ENCODE assay signal across 22 mouse cellular contexts in genomic region chr11:54748891-54749290, GRCm38 (mm10). TPM values are rescaled to one million over a fixed set of nuclear protein-coding genes. Genes with fewer than 3 reads are reported as not detected.
A peak's percentile ranks its signal among the peaks of the same experiment; 100 is the strongest.
DNase-seq lines count a peak whose midpoint lies in the region; ATAC-seq and TF ChIP-seq lines count a peak whose summit lies in the region.
"Had no signal": no experiment of that assay in that cellular context is flagged by ENCODE, and none has a peak within 500 bp of the region (broad histone marks: within the 10 kb centered on the region; RNA-seq: fewer than 3 reads in every experiment).

No protein-coding gene starts in this region.

- ATAC-seq in inflammation-experienced regulatory T-cells, adult 6 months, result peak; percentile 17
- ATAC-seq in midbrain, embryonic 13.5 days, result no peak
- ATAC-seq: forebrain, embryonic 15.5 days; hindbrain, embryonic 16.5 days had no signal

- no peaks in the 10 kb centered on the region for H3K27me3 ChIP-seq in C2C12 (ENCODE audit: control insufficient read depth, insufficient read depth, insufficient read length)
- no peaks in the 10 kb centered on the region for H3K27me3 ChIP-seq in midbrain, embryonic 13.5 days
- H3K27me3 ChIP-seq: embryonic facial prominence, embryonic 15.5 days; forebrain, embryonic 15.5 days; heart, embryonic 13.5 days had no signal

- intact Hi-C loops in left cerebral cortex, adult 2 months (cut with DNase I), result no loop called here
- intact Hi-C loops in left cerebral cortex, postnatal 36 days (cut with DNase I), result no loop called here

- peaks cover 12% of the 10 kb centered on the region for H3K4me1 ChIP-seq in midbrain, embryonic 13.5 days (replicated peaks)
- H3K4me1 ChIP-seq: embryonic facial prominence, embryonic 15.5 days had no signal

- H3ac ChIP-seq in C2C12 (ENCODE audit: control insufficient read depth, insufficient read length, low read depth), result no peak overlapping the region

- H3K9ac ChIP-seq in midbrain, embryonic 13.5 days (replicated peaks), result no peak overlapping the region
- H3K9ac ChIP-seq: embryonic facial prominence, embryonic 15.5 days; forebrain, embryonic 15.5 days; heart, embryonic 13.5 days had no signal

- no peak overlapping the region for H3K4me3 ChIP-seq in left cerebral cortex, adult 2 months
- no peak overlapping the region for H3K4me3 ChIP-seq in C2C12 (ENCODE audit: insufficient read depth, poor library complexity, severe bottlenecking)
- H3K4me3 ChIP-seq in midbrain, embryonic 13.5 days (replicated peaks), result no peak overlapping the region
- H3K4me3 ChIP-seq: embryonic facial prominence, embryonic 15.5 days; forebrain, embryonic 15.5 days; gastrocnemius, adult 2 months; heart, embryonic 13.5 days had no signal

- TF ChIP-seq CTCF in left cerebral cortex, adult 2 months (IDR thresholded peaks at IDR 0.05), result no peak
- TF ChIP-seq CTCF in C2C12 (IDR thresholded peaks at IDR 0.05; ENCODE audit: control insufficient read depth, insufficient read depth, insufficient read length), result no peak

- no peak overlapping the region for H3K4me2 ChIP-seq in midbrain, embryonic 13.5 days (replicated peaks)
- H3K4me2 ChIP-seq: embryonic facial prominence, embryonic 15.5 days; forebrain, embryonic 15.5 days; heart, embryonic 13.5 days had no signal

- peaks cover 8% of the 10 kb centered on the region for H3K79me2 ChIP-seq in C2C12 (ENCODE audit: control insufficient read depth, insufficient read depth)

- no peaks in the 10 kb centered on the region for H3K79me3 ChIP-seq in C2C12 (ENCODE audit: low read depth)

- no peaks in the 10 kb centered on the region for H3K9me3 ChIP-seq in midbrain, embryonic 13.5 days
- H3K9me3 ChIP-seq: embryonic facial prominence, embryonic 15.5 days; forebrain, embryonic 15.5 days; G1E; heart, embryonic 13.5 days had no signal

- peak overlapping the region; percentile 8; the same call in 1 of the 2 replicates for H3K27ac ChIP-seq in left cerebral cortex, adult 2 months
- H3K27ac ChIP-seq in midbrain, embryonic 13.5 days, result no peak overlapping the region
- H3K27ac ChIP-seq: embryonic facial prominence, embryonic 15.5 days; forebrain, embryonic 15.5 days; gastrocnemius, adult 2 months; heart, embryonic 13.5 days had no signal

- peaks cover 26% of the 10 kb centered on the region for H3K36me3 ChIP-seq in C2C12 (ENCODE audit: control insufficient read depth, insufficient read depth)
- peaks cover 20% of the 10 kb centered on the region for H3K36me3 ChIP-seq in midbrain, embryonic 13.5 days

- no peak for DNase-seq in left cerebral cortex, adult 2 months (ENCODE audit: extremely low spot score in 1 of 2, low spot score in 2 of 2)
- no peak for DNase-seq in left cerebral cortex, postnatal 36 days (ENCODE audit: low spot score in 2 of 2)
- DNase-seq in NIH3T3 (ENCODE audit: low read depth), result peak; percentile 32
- no peak for DNase-seq in cerebellum, postnatal 36 days
- DNase-seq: adrenal gland, adult 2 months; adrenal gland, postnatal 36 days; cerebellum, adult 11-12 months; cerebellum, adult 9-10 months; cerebellum, postnatal 25 days; gastrocnemius, adult 2 months; gastrocnemius, postnatal 25 days; heart, postnatal 36 days; kidney, adult 11 months; kidney, adult 9 months had no signal

TF ChIP-seq in C2C12, 6 proteins besides CTCF, POLR2A, EP300 and RAD21:
- no peak for TF ChIP-seq MAX (IDR thresholded peaks at IDR 0.05)
- TF ChIP-seq FOSL1 (IDR thresholded peaks at IDR 0.05; ENCODE audit: insufficient read depth, low read length, poor library complexity, severe bottlenecking), result peak; percentile 43

RNA-seq across cellular contexts. Expression of gene Cdc42se2, which starts 38.6 kb away (rescaled TPM):
- 100 to 1,000 TPM; 122 to 126 TPM for total RNA-seq in left cerebral cortex, adult 2 months (2021)
- 100 to 1,000 TPM; 130 to 148 TPM for total RNA-seq in left cerebral cortex, postnatal 36 days (2021)
- polyA plus RNA-seq in C2C12 (2012; fragmentation: generic; extraction: Trizol), result 21.8 TPM
- polyA plus RNA-seq in inflammation-experienced regulatory T-cells, adult 6 months (2017; shearing (Covaris generic)), result 100 to 1,000 TPM; 243 to 360 (median 322) TPM
- polyA plus RNA-seq in midbrain, embryonic 13.5 days (2015; fragmentation: Nextera tagmentation; extraction: Ambion mirVana), result 205 and 209 TPM in 2 replicates
